Mouse (Mus musculus) hindbrain, embryonic 11.5 days (tissue): ENCODE data around the gene Gadd45g. TPM values are rescaled to one million over a fixed set of nuclear protein-coding genes. Genes with fewer than 3 reads are reported as not detected.
"Not testable (repeated sequence)": the region's sequence is repeated elsewhere in the genome, so short reads cannot be mapped to it uniquely, and the experiment has no call there.

Source experiments
- ATAC-seq: fragments of 200-750 bp; cut with Nextera tagmentation; 2 replicates; pipeline ENCODE4 v1.8.0; 2017; ENCODE audit warnings: mild to moderate bottlenecking, moderate TSS enrichment, moderate library complexity; ENCODE audit not compliant: low FRiP score
- DNase-seq: peaks from one replicate; pipeline ENCODE4 v3.0.0-alpha.2; 2015; ENCODE audit warnings: low spot score
- H3K27ac ChIP-seq: fragments of 300-500 bp; sonication (generic); 2 replicates; pipeline ENCODE4 v1.5.1; 2014; ENCODE audit warnings: mild to moderate bottlenecking, low read depth, low read length
- H3K27me3 ChIP-seq: fragments of 300-500 bp; sonication (generic); 2 replicates; pipeline ENCODE4 v1.6.1; 2014; ENCODE audit warnings: mild to moderate bottlenecking, low read length, moderate library complexity, mixed read lengths; ENCODE audit not compliant: control insufficient read depth, insufficient read depth
- H3K36me3 ChIP-seq: fragments of 300-500 bp; sonication (generic); 2 replicates; pipeline ENCODE4 v1.6.1; 2014; ENCODE audit warnings: mild to moderate bottlenecking, low read length, moderate library complexity, mixed read lengths; ENCODE audit not compliant: control insufficient read depth, insufficient read depth
- H3K4me1 ChIP-seq: fragments of 300-500 bp; sonication (generic); replicated peaks from 2 replicates; pipeline ENCODE4 v1.6.1; 2014; ENCODE audit warnings: low read length, mixed read lengths; ENCODE audit not compliant: control insufficient read depth, insufficient read depth
- H3K4me2 ChIP-seq: fragments of 300-500 bp; sonication (generic); replicated peaks from 2 replicates; pipeline ENCODE4 v1.6.1; 2014; ENCODE audit warnings: mild to moderate bottlenecking, low read depth, low read length
- H3K4me3 ChIP-seq: fragments of 300-500 bp; sonication (generic); 2 replicates; pipeline ENCODE4 v1.5.1; 2014; ENCODE audit warnings: low read depth, low read length
- H3K9ac ChIP-seq: fragments of 300-500 bp; sonication (generic); 2 replicates; pipeline ENCODE4 v1.6.1; 2014; ENCODE audit warnings: low read depth, low read length
- H3K9me3 ChIP-seq: fragments of 300-500 bp; sonication (generic); 2 replicates; pipeline ENCODE4 v1.6.1; 2016; ENCODE audit warnings: low read length; ENCODE audit not compliant: control insufficient read depth
- WGBS: fragments of 180-500 bp; shearing (Covaris S2); extraction: QIAGEN DNeasy Blood & Tissue Kit; methylation state at CpG from one replicate; pipeline ENCODE4 v1.1.7; 2014; 5-methylcytosine and 5-hydroxymethylcytosine counted together
- polyA plus RNA-seq: library from polyadenylated mRNA; unstranded; fragments of >200 nt; fragmentation: Nextera tagmentation; extraction: Ambion mirVana; gene quantifications from 2 replicates; pipeline ENCODE4 v1.2.1, GENCODE M21; 2014

Gene Gadd45g
- polyA plus RNA-seq, 1 experiment from 2014 or later: 174 TPM

DNA sequence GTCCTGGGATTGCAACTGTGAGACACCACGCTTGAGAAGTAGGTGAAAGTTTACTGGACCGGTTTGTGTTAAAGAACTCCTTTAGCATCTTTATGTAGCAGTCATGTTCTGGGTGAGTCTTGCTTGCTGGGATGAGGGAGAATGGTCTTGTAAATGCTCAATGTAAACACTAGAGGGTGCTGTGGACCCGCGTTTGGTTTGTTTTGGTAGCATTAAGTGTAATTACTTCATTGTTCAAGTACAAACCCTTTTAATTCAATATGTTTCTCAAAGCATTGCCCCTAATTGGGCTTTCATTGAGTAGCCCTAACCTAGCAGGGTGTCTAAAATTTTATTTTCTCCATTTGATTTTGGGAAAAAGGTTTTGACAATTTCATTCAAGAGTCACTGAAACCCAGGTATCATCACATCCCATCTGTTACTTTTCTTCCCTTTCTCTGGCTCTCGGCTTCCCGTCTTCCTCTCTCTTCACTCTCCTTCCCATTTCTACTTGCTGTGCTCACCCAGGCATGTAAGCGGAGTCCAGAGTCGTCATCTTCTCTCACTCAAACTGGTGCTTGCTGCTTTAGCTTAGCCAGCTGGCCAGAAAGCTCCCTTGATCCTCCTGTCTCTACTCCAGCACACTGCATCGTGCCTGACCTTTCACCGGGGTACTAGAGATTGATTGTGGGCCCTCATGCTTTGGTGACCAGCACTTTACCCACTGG is 15.6 kb upstream of the Gadd45g start:
- no peak overlapping the region for H3K4me3 ChIP-seq
- H3K4me1 ChIP-seq: no peaks in the 10 kb centered on the region
- H3K36me3 ChIP-seq: no peaks in the 10 kb centered on the region
- no peak overlapping the region for H3K9ac ChIP-seq
- no peaks in the 10 kb centered on the region for H3K27me3 ChIP-seq
- H3K27ac ChIP-seq: no peak overlapping the region
- DNase-seq: peak; percentile 71
- WGBS: 34% methylated on average over 10 of the region's 10 CpGs
- H3K4me2 ChIP-seq: no peak overlapping the region
- H3K9me3 ChIP-seq: no peaks in the 10 kb centered on the region
- no peak for ATAC-seq

- Histone ChIP-seq H3K27ac (no peak overlapping the region), H3K4me1 (no peaks in the 10 kb centered on the region), H3K27me3 (no peaks in the 10 kb centered on the region), H3K36me3 (no peaks in the 10 kb centered on the region), H3K4me3 (no peak overlapping the region), H3K9ac (no peak overlapping the region), H3K9me3 (no peaks in the 10 kb centered on the region), H3K4me2 (no peak overlapping the region)
- no peak for DNase-seq
- no peak for ATAC-seq
- WGBS: 93% methylated on average over 6 of the region's 6 CpGs
Observed at GRCm38 (mm10) chr13:51832491-51832890, 14.0 kb upstream of the Gadd45g start.

- Histone ChIP-seq H3K4me3 (no peak overlapping the region), H3K27me3 (no peaks in the 10 kb centered on the region), H3K4me1 (no peaks in the 10 kb centered on the region), H3K4me2 (no peak overlapping the region), H3K27ac (no peak overlapping the region), H3K36me3 (no peaks in the 10 kb centered on the region), H3K9me3 (no peaks in the 10 kb centered on the region), H3K9ac (no peak overlapping the region)
- DNase-seq (no peak), ATAC-seq (peak; percentile 76)
- 29% methylated on average over 2 of the region's 2 CpGs for WGBS
Observed at GRCm38 (mm10) chr13:51833611-51834010, 12.9 kb upstream of the Gadd45g start.

DNA sequence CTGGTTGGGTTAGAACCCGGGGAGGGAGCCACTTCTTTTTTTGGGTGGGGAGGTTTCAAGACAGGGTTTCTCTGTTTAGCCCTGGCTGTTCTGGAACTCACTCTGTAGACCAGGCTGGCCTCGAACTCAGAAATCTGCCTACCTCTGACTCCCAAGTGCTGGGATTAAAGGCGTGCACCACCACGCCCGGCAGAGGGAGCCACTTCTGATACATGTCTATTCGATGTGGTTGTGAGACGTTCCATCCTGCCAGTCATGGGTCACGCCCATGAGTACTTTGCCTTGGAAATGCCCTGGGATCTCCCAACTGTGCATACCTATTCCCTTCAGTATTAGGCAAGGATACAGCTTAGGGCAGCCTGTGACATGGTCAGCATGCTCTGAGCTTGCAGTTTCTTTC is 12.5 kb upstream of the Gadd45g start:
- ATAC-seq, H3K9ac ChIP-seq, H3K27ac ChIP-seq: not testable (repeated sequence)

DNA sequence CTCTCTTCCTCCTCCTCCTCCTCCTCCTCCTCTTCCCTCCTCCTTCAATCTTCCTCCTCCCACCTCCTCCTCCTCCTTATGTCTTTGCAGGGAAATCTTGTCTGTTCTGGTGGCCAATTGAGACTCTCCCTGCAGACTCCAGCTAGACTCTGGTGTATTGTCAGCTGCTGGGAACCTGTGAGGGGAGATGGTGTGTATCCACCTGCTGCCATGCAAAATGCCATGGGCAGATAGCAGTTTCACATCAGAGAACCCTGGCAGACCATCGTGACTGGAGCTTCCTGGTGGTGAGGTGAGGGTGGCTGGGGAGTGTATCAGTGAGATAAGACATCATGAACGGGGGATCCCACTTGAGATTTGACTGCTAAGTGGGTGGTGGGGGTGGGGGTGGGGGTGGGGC is 12.0 kb upstream of the Gadd45g start:
- H3K36me3 ChIP-seq: no peaks in the 10 kb centered on the region
- no peaks in the 10 kb centered on the region for H3K4me1 ChIP-seq
- H3K4me3 ChIP-seq: no peak overlapping the region
- no peak for ATAC-seq
- no peak for DNase-seq
- WGBS: 71% methylated on average over 2 of the region's 2 CpGs
- no peaks in the 10 kb centered on the region for H3K27me3 ChIP-seq
- no peak overlapping the region for H3K4me2 ChIP-seq
- no peak overlapping the region for H3K27ac ChIP-seq
- no peak overlapping the region for H3K9ac ChIP-seq
- H3K9me3 ChIP-seq: no peaks in the 10 kb centered on the region

More for the DNA sequence above, 12.5 kb upstream of the Gadd45g start:
- 68% methylated on average over 8 of the region's 8 CpGs for WGBS
- not testable (repeated sequence) for H3K9me3 ChIP-seq, DNase-seq, H3K36me3 ChIP-seq, H3K4me1 ChIP-seq, H3K4me2 ChIP-seq, H3K27me3 ChIP-seq, H3K4me3 ChIP-seq

GRCm38 (mm10) chr13:51835208-51835607 is 11.3 kb upstream of the Gadd45g start:
- not testable (repeated sequence) for H3K4me2 ChIP-seq, H3K4me3 ChIP-seq, H3K9ac ChIP-seq, H3K36me3 ChIP-seq, ATAC-seq, DNase-seq, H3K27me3 ChIP-seq, H3K9me3 ChIP-seq, H3K27ac ChIP-seq, H3K4me1 ChIP-seq
- 82% methylated on average over 4 of the region's 4 CpGs for WGBS

GRCm38 (mm10) chr13:51837402-51837801 is 9.1 kb upstream of the Gadd45g start:
- no peak overlapping the region for H3K27ac ChIP-seq
- H3K9me3 ChIP-seq: no peaks in the 10 kb centered on the region
- no peak for DNase-seq
- peaks cover 6% of the 10 kb centered on the region; the same call in 1 of the 2 replicates for H3K4me1 ChIP-seq
- H3K4me2 ChIP-seq: no peak overlapping the region
- H3K4me3 ChIP-seq: no peak overlapping the region
- H3K27me3 ChIP-seq: peaks cover 20% of the 10 kb centered on the region
- H3K9ac ChIP-seq: no peak overlapping the region
- 48% methylated on average over 5 of the region's 5 CpGs for WGBS
- no peak for ATAC-seq
- H3K36me3 ChIP-seq: no peaks in the 10 kb centered on the region

GRCm38 (mm10) chr13:51839250-51840026 is 7.0 kb upstream of the Gadd45g start:
- DNase-seq (peak; percentile 59), ATAC-seq (no peak)
- H3K4me1 ChIP-seq: peaks cover 16% of the 10 kb centered on the region; the same call in 1 of the 2 replicates
- 28% methylated on average over 8 of the region's 8 CpGs for WGBS
- no peak overlapping the region for H3K27ac ChIP-seq
- no peaks in the 10 kb centered on the region for H3K9me3 ChIP-seq
- H3K36me3 ChIP-seq: no peaks in the 10 kb centered on the region
- peaks cover 35% of the 10 kb centered on the region for H3K27me3 ChIP-seq
- H3K4me2 ChIP-seq: no peak overlapping the region
- H3K9ac ChIP-seq: no peak overlapping the region
- no peak overlapping the region for H3K4me3 ChIP-seq

GRCm38 (mm10) chr13:51840702-51841101 is 5.8 kb upstream of the Gadd45g start:
- peaks cover 35% of the 10 kb centered on the region for H3K27me3 ChIP-seq
- DNase-seq: no peak
- no peak overlapping the region for H3K27ac ChIP-seq
- H3K36me3 ChIP-seq: no peaks in the 10 kb centered on the region
- no peak overlapping the region for H3K4me3 ChIP-seq
- 51% methylated on average over 6 of the region's 6 CpGs for WGBS
- no peak overlapping the region for H3K9ac ChIP-seq
- no peak for ATAC-seq
- no peak overlapping the region for H3K4me2 ChIP-seq
- H3K4me1 ChIP-seq: peaks cover 16% of the 10 kb centered on the region; the same call in 1 of the 2 replicates
- H3K9me3 ChIP-seq: no peaks in the 10 kb centered on the region
